ENCODE assay signal across 11 mouse cellular contexts in genomic region chrX:101256603-101257002, GRCm38 (mm10). TPM values are rescaled to one million over a fixed set of nuclear protein-coding genes. Genes with fewer than 3 reads are reported as not detected.
DNase-seq lines count a peak whose midpoint lies in the region; ATAC-seq and TF ChIP-seq lines count a peak whose summit lies in the region.
"Had no signal": no experiment of that assay in that cellular context is flagged by ENCODE, and none has a peak within 500 bp of the region (broad histone marks: within the 10 kb centered on the region; RNA-seq: fewer than 3 reads in every experiment).

No protein-coding gene starts in this region.

- H3K4me3 ChIP-seq in midbrain, postnatal 0 days (ENCODE audit: low read depth, low read length): no peak overlapping the region
- no peak overlapping the region for H3K4me3 ChIP-seq in midbrain, embryonic 15.5 days
- H3K4me3 ChIP-seq in limb, embryonic 15.5 days: peak overlapping the region; percentile 55

- WGBS in midbrain, postnatal 0 days: 83% methylated on average over 13 of the region's 13 CpGs
- 89% methylated on average over 13 of the region's 13 CpGs for WGBS in midbrain, embryonic 15.5 days
- WGBS in limb, embryonic 15.5 days: 76% methylated on average over 13 of the region's 13 CpGs

- no peaks in the 10 kb centered on the region for H3K4me1 ChIP-seq in midbrain, postnatal 0 days (ENCODE audit: insufficient read depth, low read length)
- H3K4me1 ChIP-seq in midbrain, embryonic 15.5 days: peaks cover 12% of the 10 kb centered on the region; the same call in 1 of the 2 replicates
- peaks cover 21% of the 10 kb centered on the region for H3K4me1 ChIP-seq in limb, embryonic 15.5 days

- H3K27ac ChIP-seq in midbrain, postnatal 0 days (ENCODE audit: low read depth, low read length): no peak overlapping the region
- H3K27ac ChIP-seq in midbrain, embryonic 15.5 days: no peak overlapping the region
- H3K27ac ChIP-seq in limb, embryonic 15.5 days: 0 out of 2 replicates have a peak overlapping the region, but pooled peaks have one; percentile 1
- H3K27ac ChIP-seq: intestine, embryonic 15.5 days; neural tube, embryonic 13.5 days had no signal

- TF ChIP-seq CTCF in midbrain, postnatal 0 days (IDR thresholded peaks at IDR 0.05): 0 out of 2 replicates have a peak, but pooled peaks have one; percentile 27

- no peak overlapping the region for H3K4me2 ChIP-seq in midbrain, postnatal 0 days (ENCODE audit: low read depth, low read length, poor library complexity, severe bottlenecking)
- H3K4me2 ChIP-seq in midbrain, embryonic 15.5 days: no peak overlapping the region
- peak overlapping the region; percentile 50 for H3K4me2 ChIP-seq in limb, embryonic 15.5 days

- DNase-seq in embryo, embryonic 11 days: peak; percentile 28
- DNase-seq in embryo, embryonic 10 days (ENCODE audit: low spot score): no peak
- DNase-seq in midbrain, postnatal 0 days (ENCODE audit: low spot score): no peak
- peak; percentile 56 to 66 for DNase-seq in thymus, postnatal 10 days (ENCODE audit: low spot score in 2 of 2)
- DNase-seq in left cerebral cortex, postnatal 36 days (ENCODE audit: low spot score in 2 of 2): no peak
- DNase-seq in frontal cortex, postnatal 36 days (ENCODE audit: low spot score in 2 of 2): no peak
- DNase-seq: cerebellum, postnatal 36 days had no signal

- H3K36me3 ChIP-seq in midbrain, postnatal 0 days (ENCODE audit: insufficient read depth, low read length): no peaks in the 10 kb centered on the region
- no peaks in the 10 kb centered on the region for H3K36me3 ChIP-seq in midbrain, embryonic 15.5 days (replicated peaks)
- H3K36me3 ChIP-seq in limb, embryonic 15.5 days: no peaks in the 10 kb centered on the region
- H3K36me3 ChIP-seq: intestine, embryonic 15.5 days; neural tube, embryonic 13.5 days had no signal

- intact Hi-C loops in left cerebral cortex, postnatal 36 days (cut with DNase I): no loop called here

- no peak for ATAC-seq in midbrain, postnatal 0 days (ENCODE audit: low FRiP score)
- no peak for ATAC-seq in midbrain, embryonic 15.5 days (replicated peaks)
- no peak for ATAC-seq in limb, embryonic 15.5 days (ENCODE audit: insufficient number of reproducible peaks, low FRiP score, low TSS enrichment, low read depth)
- ATAC-seq: intestine, embryonic 15.5 days had no signal

- no peak overlapping the region for H3K9ac ChIP-seq in midbrain, postnatal 0 days (replicated peaks; ENCODE audit: low read length, poor library complexity, severe bottlenecking)
- H3K9ac ChIP-seq in midbrain, embryonic 15.5 days: no peak overlapping the region
- no peak overlapping the region for H3K9ac ChIP-seq in limb, embryonic 15.5 days
- H3K9ac ChIP-seq: intestine, embryonic 15.5 days; neural tube, embryonic 13.5 days had no signal

- no peaks in the 10 kb centered on the region for H3K27me3 ChIP-seq in midbrain, postnatal 0 days (ENCODE audit: insufficient read depth, low read length)
- H3K27me3 ChIP-seq in midbrain, embryonic 15.5 days (replicated peaks): no peaks in the 10 kb centered on the region
- H3K27me3 ChIP-seq in limb, embryonic 15.5 days: no peaks in the 10 kb centered on the region
- H3K27me3 ChIP-seq: intestine, embryonic 15.5 days had no signal

- H3K9me3 ChIP-seq in midbrain, postnatal 0 days (ENCODE audit: low read length): no peaks in the 10 kb centered on the region
- no peaks in the 10 kb centered on the region for H3K9me3 ChIP-seq in midbrain, embryonic 15.5 days
- H3K9me3 ChIP-seq in limb, embryonic 15.5 days: no peaks in the 10 kb centered on the region
- H3K9me3 ChIP-seq: intestine, embryonic 15.5 days; neural tube, embryonic 13.5 days had no signal

RNA-seq across cellular contexts. Expression of gene Foxo4, which starts 2.3 kb away (rescaled TPM):
- 9.8 and 13.8 TPM in 2 replicates for total RNA-seq in midbrain, postnatal 0 days (2014; rRNA removed)
- 0.48 and 0.65 TPM in 2 replicates for polyA plus RNA-seq in midbrain, postnatal 0 days (2015; fragmentation: Nextera tagmentation; extraction: Ambion mirVana)
- polyA plus RNA-seq in midbrain, embryonic 15.5 days (2015; fragmentation: Nextera tagmentation; extraction: Ambion mirVana): 0.97 TPM in 2 replicates
- 3.7 and 4.0 TPM in 2 replicates for polyA plus RNA-seq in limb, embryonic 15.5 days (2015; fragmentation: Nextera tagmentation; extraction: Ambion mirVana)
- total RNA-seq in left cerebral cortex, postnatal 36 days (2021): 10 to 100 TPM; 15.5 to 17.0 TPM

RNA-seq across cellular contexts. Expression of gene Gm614, which starts 7.2 kb away (rescaled TPM):
- total RNA-seq in midbrain, postnatal 0 days (2014; rRNA removed): not detected in 2 replicates
- polyA plus RNA-seq in midbrain, postnatal 0 days (2015; fragmentation: Nextera tagmentation; extraction: Ambion mirVana): not detected in 2 replicates
- not detected in 2 replicates for polyA plus RNA-seq in midbrain, embryonic 15.5 days (2015; fragmentation: Nextera tagmentation; extraction: Ambion mirVana)
- polyA plus RNA-seq in limb, embryonic 15.5 days (2015; fragmentation: Nextera tagmentation; extraction: Ambion mirVana): not detected in 2 replicates
- total RNA-seq in left cerebral cortex, postnatal 36 days (2021): not detected
- polyA plus RNA-seq: intestine, embryonic 15.5 days; neural tube, embryonic 13.5 days had no signal

RNA-seq across cellular contexts. Expression of gene Il2rg, which starts 11.5 kb away (rescaled TPM):
- 2.0 and 4.1 TPM in 2 replicates for total RNA-seq in midbrain, postnatal 0 days (2014; rRNA removed)
- 4.7 and 5.9 TPM in 2 replicates for polyA plus RNA-seq in midbrain, postnatal 0 days (2015; fragmentation: Nextera tagmentation; extraction: Ambion mirVana)
- polyA plus RNA-seq in midbrain, embryonic 15.5 days (2015; fragmentation: Nextera tagmentation; extraction: Ambion mirVana): 6.7 and 7.2 TPM in 2 replicates
- polyA plus RNA-seq in limb, embryonic 15.5 days (2015; fragmentation: Nextera tagmentation; extraction: Ambion mirVana): 19.3 and 20.4 TPM in 2 replicates
- total RNA-seq in left cerebral cortex, postnatal 36 days (2021): 1 to 10 TPM in 1 of 2 experiments, under 1 TPM in 1; 0.99 to 2.4 TPM

RNA-seq across cellular contexts. Expression of gene Gm20489, which starts 12.2 kb away (rescaled TPM):
- total RNA-seq in midbrain, postnatal 0 days (2014; rRNA removed): not detected in 2 replicates
- not detected in 2 replicates for polyA plus RNA-seq in midbrain, postnatal 0 days (2015; fragmentation: Nextera tagmentation; extraction: Ambion mirVana)
- polyA plus RNA-seq in midbrain, embryonic 15.5 days (2015; fragmentation: Nextera tagmentation; extraction: Ambion mirVana): not detected in 2 replicates
- polyA plus RNA-seq in limb, embryonic 15.5 days (2015; fragmentation: Nextera tagmentation; extraction: Ambion mirVana): not detected in 2 replicates
- total RNA-seq in left cerebral cortex, postnatal 36 days (2021): not detected
- polyA plus RNA-seq: intestine, embryonic 15.5 days; neural tube, embryonic 13.5 days had no signal

RNA-seq across cellular contexts. Expression of gene Med12, which starts 17.2 kb away (rescaled TPM):
- total RNA-seq in midbrain, postnatal 0 days (2014; rRNA removed): 37.2 and 39.5 TPM in 2 replicates
- 16.1 and 18.2 TPM in 2 replicates for polyA plus RNA-seq in midbrain, postnatal 0 days (2015; fragmentation: Nextera tagmentation; extraction: Ambion mirVana)
- polyA plus RNA-seq in midbrain, embryonic 15.5 days (2015; fragmentation: Nextera tagmentation; extraction: Ambion mirVana): 26.6 and 29.1 TPM in 2 replicates
- 28.7 and 30.5 TPM in 2 replicates for polyA plus RNA-seq in limb, embryonic 15.5 days (2015; fragmentation: Nextera tagmentation; extraction: Ambion mirVana)
- total RNA-seq in left cerebral cortex, postnatal 36 days (2021): 10 to 100 TPM; 18.4 to 26.4 TPM

Comparison
In these comparisons a context has a peak if more than half of its experiments do, and no peak if none do; other contexts are left out.
1. DNase-seq: peak in embryo, embryonic 11 days (single experiment) and thymus, postnatal 10 days (2 of 2); none in embryo, embryonic 10 days (single experiment), midbrain, postnatal 0 days (single experiment), left cerebral cortex, postnatal 36 days (0 of 2) and frontal cortex, postnatal 36 days (0 of 2).